Mouse (Mus musculus): ENCODE measurements around the gene Mepe. TPM values are rescaled to one million over a fixed set of nuclear protein-coding genes. Genes with fewer than 3 reads are reported as not detected.

Gene Mepe
- polyA plus RNA-seq, 1 experiment from 2014 or later: not detected

Small RNA genes lying within 50 kb of the gene (microRNA-seq; reads per million reads assigned to microRNA genes)
- gene Gm23616: not detected

Other genes starting within 250 kb of the Mepe start
- 0.49 TPM in 1 of 2 replicates, not detected in the other for gene Gm17660, start 247.7 kb upstream of the Mepe start, polyA plus RNA-seq (2014; fragmentation: Nextera tagmentation; extraction: Ambion mirVana)
- 77.0 and 85.0 TPM in 2 replicates for gene Sparcl1, start 211.6 kb upstream of the Mepe start, polyA plus RNA-seq (2014; fragmentation: Nextera tagmentation; extraction: Ambion mirVana)
- not detected in 2 replicates for gene Dspp, start 154.6 kb upstream of the Mepe start, polyA plus RNA-seq (2014; fragmentation: Nextera tagmentation; extraction: Ambion mirVana)
- gene Dmp1, start 122.7 kb upstream of the Mepe start, polyA plus RNA-seq (2014; fragmentation: Nextera tagmentation; extraction: Ambion mirVana): 0.09 TPM in 1 of 2 replicates, not detected in the other
- not detected in 2 replicates for gene Ibsp, start 26.2 kb upstream of the Mepe start, polyA plus RNA-seq (2014; fragmentation: Nextera tagmentation; extraction: Ambion mirVana)
- 12.8 and 72.4 TPM in 2 replicates for gene Spp1, start 109.8 kb downstream of the Mepe start, polyA plus RNA-seq (2014; fragmentation: Nextera tagmentation; extraction: Ambion mirVana)
- 14.6 and 15.3 TPM in 2 replicates for gene Pkd2, start 134.1 kb downstream of the Mepe start, polyA plus RNA-seq (2014; fragmentation: Nextera tagmentation; extraction: Ambion mirVana)
- gene BC005561, start 183.0 kb downstream of the Mepe start, polyA plus RNA-seq (2014; fragmentation: Nextera tagmentation; extraction: Ambion mirVana): 7.9 and 9.0 TPM in 2 replicates

Measured in heart, embryonic 14.5 days (tissue).